In the genomic region with DNA sequence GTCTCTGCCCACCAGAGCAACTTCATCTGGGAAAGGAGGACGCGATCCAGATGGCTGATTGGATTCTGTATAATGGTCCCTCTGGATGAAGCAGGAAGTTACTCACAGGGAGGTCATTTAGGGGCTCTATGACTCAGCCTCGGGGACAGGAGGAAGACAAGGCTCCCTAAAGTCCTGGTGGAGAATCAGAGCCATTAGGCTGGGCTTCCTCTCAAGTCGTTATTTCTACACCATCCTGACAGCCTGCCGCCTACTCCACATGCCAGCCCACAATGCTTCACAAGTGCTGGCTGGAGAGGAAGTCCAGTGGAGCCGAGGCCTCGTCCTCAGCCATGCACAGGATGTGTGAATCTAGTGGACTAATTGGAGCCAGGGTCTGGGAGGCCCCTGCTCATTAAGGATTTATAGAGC, we compare ENCODE assay signal across 9 mouse cellular contexts.
DNase-seq lines count a peak whose midpoint lies in the region; ATAC-seq and TF ChIP-seq lines count a peak whose summit lies in the region.
"Had no signal": no experiment of that assay in that cellular context is flagged by ENCODE, and none has a peak within 500 bp of the region (broad histone marks: within the 10 kb centered on the region; RNA-seq: fewer than 3 reads in every experiment).

No protein-coding gene starts in this region.

- no peak overlapping the region for H3K9ac ChIP-seq in embryonic facial prominence, embryonic 13.5 days
- H3K9ac ChIP-seq in midbrain, embryonic 14.5 days (replicated peaks; ENCODE audit: low read length) = no peak overlapping the region
- H3K9ac ChIP-seq: liver, embryonic 14.5 days had no signal

- peaks cover 21% of the 10 kb centered on the region for H3K36me3 ChIP-seq in embryonic facial prominence, embryonic 13.5 days
- H3K36me3 ChIP-seq in kidney, adult 2 months (ENCODE audit: control insufficient read depth, insufficient read depth, low read length) = no peaks in the 10 kb centered on the region
- peaks cover 14% of the 10 kb centered on the region for H3K36me3 ChIP-seq in midbrain, embryonic 14.5 days (ENCODE audit: control insufficient read depth, insufficient read depth, low read length)

- H3K27ac ChIP-seq in embryonic facial prominence, embryonic 13.5 days = peak overlapping the region; percentile 97; the same call in 1 of the 2 replicates
- peak overlapping the region; percentile 49 for H3K27ac ChIP-seq in kidney, adult 2 months (ENCODE audit: insufficient read depth, low read depth, low read length)
- no peak overlapping the region for H3K27ac ChIP-seq in midbrain, embryonic 14.5 days (replicated peaks; ENCODE audit: low read depth, low read length)
- H3K27ac ChIP-seq: liver, embryonic 14.5 days had no signal

- peak; percentile 69 for DNase-seq in layer of hippocampus, adult 9-11 months
- DNase-seq in layer of hippocampus, postnatal 10 days (ENCODE audit: low spot score in 2 of 2) = no peak
- peak; percentile 74 for DNase-seq in kidney, adult 2 months
- peak; percentile 61 to 73 for DNase-seq in lung, postnatal 4 days
- no peak for DNase-seq in left cerebral cortex, postnatal 36 days (ENCODE audit: low spot score in 2 of 2)
- no peak for DNase-seq in layer of hippocampus, adult 8-10 months (ENCODE audit: low spot score in 2 of 2)
- DNase-seq in midbrain, embryonic 14.5 days = no peak

- H3K4me2 ChIP-seq in embryonic facial prominence, embryonic 13.5 days = no peak overlapping the region
- H3K4me2 ChIP-seq in midbrain, embryonic 14.5 days (ENCODE audit: low read length) = no peak overlapping the region

- no peaks in the 10 kb centered on the region for H3K27me3 ChIP-seq in embryonic facial prominence, embryonic 13.5 days
- H3K27me3 ChIP-seq in kidney, adult 2 months (replicated peaks; ENCODE audit: control insufficient read depth, insufficient read depth, low read length) = no peaks in the 10 kb centered on the region
- no peaks in the 10 kb centered on the region for H3K27me3 ChIP-seq in midbrain, embryonic 14.5 days (ENCODE audit: control insufficient read depth, insufficient read depth, low read length)

- 32% methylated on average over 7 of the region's 7 CpGs for WGBS in embryonic facial prominence, embryonic 13.5 days
- 47% methylated on average over 7 of the region's 7 CpGs for WGBS in kidney, adult 2 months
- 59% methylated on average over 7 of the region's 7 CpGs for WGBS in midbrain, embryonic 14.5 days

- no peak for TF ChIP-seq CTCF in kidney, adult 2 months (conservative IDR thresholded peaks at IDR 0.05; ENCODE audit: insufficient read depth, insufficient read length, low read depth, low read length)

- H3K4me3 ChIP-seq in embryonic facial prominence, embryonic 13.5 days = no peak overlapping the region
- no peak overlapping the region for H3K4me3 ChIP-seq in kidney, adult 2 months (ENCODE audit: insufficient read depth, low read depth, low read length)
- H3K4me3 ChIP-seq in midbrain, embryonic 14.5 days (replicated peaks; ENCODE audit: low read depth, low read length) = no peak overlapping the region

- intact Hi-C loops in left cerebral cortex, postnatal 36 days (cut with DNase I) = loop anchor here (5.0 kb wide), 1 partner anchor 53 kb away; no protein-coding TSS in a partner anchor

- no peaks in the 10 kb centered on the region for H3K9me3 ChIP-seq in embryonic facial prominence, embryonic 13.5 days
- H3K9me3 ChIP-seq in midbrain, embryonic 14.5 days (ENCODE audit: control insufficient read depth, low read length) = no peaks in the 10 kb centered on the region

- ATAC-seq in embryonic facial prominence, embryonic 13.5 days (ENCODE audit: insufficient number of reproducible peaks, insufficient read depth, low FRiP score, low TSS enrichment, low read depth) = no peak
- ATAC-seq in midbrain, embryonic 14.5 days (ENCODE audit: low FRiP score, low TSS enrichment) = no peak

- no peak for TF ChIP-seq POLR2A in kidney, adult 2 months (IDR thresholded peaks at IDR 0.05; ENCODE audit: low read depth, low read length)

- peaks cover 60% of the 10 kb centered on the region for H3K4me1 ChIP-seq in embryonic facial prominence, embryonic 13.5 days
- no peaks in the 10 kb centered on the region for H3K4me1 ChIP-seq in kidney, adult 2 months (ENCODE audit: control insufficient read depth, insufficient read depth, low read length)
- H3K4me1 ChIP-seq in midbrain, embryonic 14.5 days (ENCODE audit: control insufficient read depth, insufficient read depth, low read length) = peaks cover 43% of the 10 kb centered on the region

Comparison
In these comparisons a context has a peak if more than half of its experiments do, and no peak if none do; other contexts are left out.
1. DNase-seq: peak in layer of hippocampus, adult 9-11 months (single experiment), kidney, adult 2 months (single experiment) and lung, postnatal 4 days (2 of 2); none in layer of hippocampus, postnatal 10 days (0 of 2), left cerebral cortex, postnatal 36 days (0 of 2), layer of hippocampus, adult 8-10 months (0 of 2) and midbrain, embryonic 14.5 days (single experiment).